Mouse (Mus musculus) intestine, embryonic 14.5 days (tissue): ENCODE measurements around the gene 4930470P17Rik. TPM values are rescaled to one million over a fixed set of nuclear protein-coding genes. Genes with fewer than 3 reads are reported as not detected.

ENCODE experiments used
- ATAC-seq: fragments of 200-750 bp; cut with Nextera tagmentation; replicated peaks from 2 replicates; pipeline ENCODE4 v1.8.0; 2017; ENCODE audit warnings: low read depth, moderate number of reproducible peaks, moderate TSS enrichment, moderate library complexity; ENCODE audit not compliant: low FRiP score, low TSS enrichment
- DNase-seq: peaks from one replicate; pipeline ENCODE4 v3.0.0-alpha.2; 2018; ENCODE audit warnings: low spot score
- H3K27ac ChIP-seq: fragments of 300-500 bp; sonication (generic); 2 replicates; pipeline ENCODE4 v1.5.1; 2014; ENCODE audit warnings: low read depth, mild to moderate bottlenecking, control low read depth
- H3K27me3 ChIP-seq: fragments of 300-500 bp; sonication (generic); replicated peaks from 2 replicates; pipeline ENCODE4 v1.6.1; 2014; ENCODE audit warnings: low read length, control low read depth; ENCODE audit not compliant: control insufficient read depth, insufficient read depth
- H3K36me3 ChIP-seq: fragments of 300-500 bp; sonication (generic); 2 replicates; pipeline ENCODE4 v1.6.1; 2014; ENCODE audit warnings: low read length, control low read depth; ENCODE audit not compliant: control insufficient read depth, insufficient read depth
- H3K4me1 ChIP-seq: fragments of 300-500 bp; sonication (generic); replicated peaks from 2 replicates; pipeline ENCODE4 v1.6.1; 2014; ENCODE audit warnings: low read length, control low read depth, mixed read lengths; ENCODE audit not compliant: control insufficient read depth, insufficient read depth
- H3K4me2 ChIP-seq: fragments of 300-500 bp; sonication (generic); 2 replicates; pipeline ENCODE4 v1.6.1; 2014; ENCODE audit warnings: low read length
- H3K4me3 ChIP-seq: fragments of 300-500 bp; sonication (generic); 2 replicates; pipeline ENCODE4 v1.5.1; 2014; ENCODE audit warnings: low read depth, low read length, control low read depth, mixed read lengths
- H3K9ac ChIP-seq: fragments of 300-500 bp; sonication (generic); 2 replicates; pipeline ENCODE4 v1.6.1; 2014; ENCODE audit warnings: mild to moderate bottlenecking, low read length
- H3K9me3 ChIP-seq: fragments of 300-500 bp; sonication (generic); 2 replicates; pipeline ENCODE4 v1.6.1; 2016; ENCODE audit warnings: low read length, control low read depth; ENCODE audit not compliant: control insufficient read depth
- WGBS: fragments of 180-500 bp; shearing (Covaris S2); extraction: QIAGEN DNeasy Blood & Tissue Kit; methylation state at CpG from one replicate; pipeline ENCODE4 v1.1.7; 2014; 5-methylcytosine and 5-hydroxymethylcytosine counted together
- polyA plus RNA-seq: library from polyadenylated mRNA; unstranded; fragments of >200 nt; fragmentation: Nextera tagmentation; extraction: Ambion mirVana; gene quantifications from 2 replicates; pipeline ENCODE4 v1.2.1, GENCODE M21; 2014

The 4930470P17Rik gene
- polyA plus RNA-seq, 1 experiment from 2014 or later = not detected

GRCm38 (mm10) chr2:170596726-170597125 lies 5.1 kb downstream of the 4930470P17Rik start:
- DNase-seq (peak; percentile 81), ATAC-seq (no peak)
- H3K4me3 ChIP-seq = no peak overlapping the region
- H3K27me3 ChIP-seq = no peaks in the 10 kb centered on the region
- 0% methylated on average over 1 of the region's 1 CpGs for WGBS
- no peak overlapping the region for H3K9ac ChIP-seq
- no peaks in the 10 kb centered on the region for H3K36me3 ChIP-seq
- no peak overlapping the region for H3K4me2 ChIP-seq
- H3K4me1 ChIP-seq = no peaks in the 10 kb centered on the region
- H3K27ac ChIP-seq = no peak overlapping the region
- no peaks in the 10 kb centered on the region for H3K9me3 ChIP-seq

DNA sequence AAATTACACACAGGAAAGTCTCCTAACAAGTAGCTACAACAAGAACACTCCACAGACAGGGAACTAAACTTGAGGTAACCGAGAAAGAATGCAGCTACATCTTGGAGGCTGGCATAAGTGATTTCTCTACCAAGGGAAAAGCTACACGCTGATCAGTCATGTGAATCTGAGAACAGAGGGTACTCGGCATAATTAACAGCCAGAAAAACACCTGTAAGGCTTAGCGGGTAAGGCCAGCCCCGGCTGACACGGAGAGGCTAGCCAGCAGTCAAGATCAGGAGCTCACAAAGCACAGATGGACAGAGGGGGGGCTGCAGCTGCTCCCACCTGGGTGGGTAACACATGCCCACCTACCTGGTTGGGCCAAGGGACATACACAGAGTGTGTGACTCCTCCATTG lies 9.7 kb downstream of the 4930470P17Rik start:
- Histone ChIP-seq H3K9me3 (no peaks in the 10 kb centered on the region), H3K27me3 (no peaks in the 10 kb centered on the region), H3K36me3 (no peaks in the 10 kb centered on the region), H3K27ac (no peak overlapping the region), H3K9ac (no peak overlapping the region), H3K4me1 (0 out of 2 replicates have a peak, but pooled peaks cover 5% of the 10 kb centered on the region), H3K4me2 (no peak overlapping the region), H3K4me3 (no peak overlapping the region)
- 81% methylated on average over 6 of the region's 6 CpGs for WGBS
- ATAC-seq (no peak), DNase-seq (no peak)

- Histone ChIP-seq H3K9me3 (no peaks in the 10 kb centered on the region), H3K9ac (no peak overlapping the region), H3K27me3 (no peaks in the 10 kb centered on the region), H3K4me1 (0 out of 2 replicates have a peak, but pooled peaks cover 5% of the 10 kb centered on the region), H3K4me2 (no peak overlapping the region), H3K27ac (no peak overlapping the region), H3K36me3 (no peaks in the 10 kb centered on the region), H3K4me3 (no peak overlapping the region)
- ATAC-seq (no peak), DNase-seq (no peak)
- 55% methylated on average over 9 of the region's 9 CpGs for WGBS
These were observed 13.4 kb downstream of the 4930470P17Rik start for GRCm38 (mm10) chr2:170588369-170588900.

DNA sequence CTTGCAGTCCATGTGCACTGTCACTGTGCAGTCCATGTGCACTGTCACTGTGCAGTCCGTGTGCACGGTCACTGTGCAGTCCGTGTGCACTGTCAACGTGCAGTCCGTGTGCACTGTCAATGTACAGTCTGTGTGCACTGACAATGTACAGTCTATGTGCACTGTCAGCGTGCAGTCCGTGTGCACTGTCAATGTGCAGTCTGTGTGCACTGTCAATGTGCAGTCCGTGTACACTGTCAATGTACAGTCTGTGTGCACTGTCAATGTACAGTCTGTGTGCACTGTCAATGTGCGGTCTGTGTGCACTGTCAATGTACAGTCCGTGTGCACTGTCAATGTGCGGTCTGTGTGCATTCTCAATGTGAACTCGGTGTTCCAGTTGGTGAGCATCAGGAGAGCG lies 17.1 kb downstream of the 4930470P17Rik start:
- Histone ChIP-seq H3K4me3 (no peak overlapping the region), H3K4me1 (0 out of 2 replicates have a peak, but pooled peaks cover 5% of the 10 kb centered on the region), H3K4me2 (no peak overlapping the region), H3K27ac (no peak overlapping the region), H3K9ac (no peak overlapping the region), H3K9me3 (no peaks in the 10 kb centered on the region), H3K36me3 (no peaks in the 10 kb centered on the region), H3K27me3 (no peaks in the 10 kb centered on the region)
- ATAC-seq (no peak), DNase-seq (no peak)
- WGBS = 95% methylated on average over 13 of the region's 13 CpGs

DNA sequence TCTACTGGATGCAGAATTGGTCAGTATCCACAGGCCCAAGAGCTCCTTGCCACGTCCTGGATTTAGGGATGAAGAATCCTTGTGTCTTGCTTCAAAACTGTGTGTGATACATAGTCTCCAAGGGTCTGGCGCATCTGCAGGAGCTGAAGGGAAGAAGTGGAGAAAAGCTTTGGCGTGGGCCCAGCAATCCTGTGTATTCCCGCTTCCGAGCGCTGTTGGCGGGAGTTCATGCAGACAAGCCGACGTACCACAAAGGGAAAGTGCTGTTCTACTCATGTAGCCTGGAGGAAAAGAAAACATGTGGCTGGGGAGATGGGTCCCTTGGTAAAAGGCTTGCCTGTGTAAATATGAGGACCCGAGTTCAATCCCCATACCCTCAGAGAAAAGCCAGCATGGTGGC lies 22.3 kb downstream of the 4930470P17Rik start:
- H3K4me2 ChIP-seq = no peak overlapping the region
- DNase-seq = no peak
- no peak for ATAC-seq
- no peaks in the 10 kb centered on the region for H3K36me3 ChIP-seq
- H3K9ac ChIP-seq = no peak overlapping the region
- H3K27me3 ChIP-seq = no peaks in the 10 kb centered on the region
- H3K27ac ChIP-seq = no peak overlapping the region
- 79% methylated on average over 10 of the region's 10 CpGs for WGBS
- no peak overlapping the region for H3K4me3 ChIP-seq
- H3K9me3 ChIP-seq = no peaks in the 10 kb centered on the region
- H3K4me1 ChIP-seq = no peaks in the 10 kb centered on the region

DNA sequence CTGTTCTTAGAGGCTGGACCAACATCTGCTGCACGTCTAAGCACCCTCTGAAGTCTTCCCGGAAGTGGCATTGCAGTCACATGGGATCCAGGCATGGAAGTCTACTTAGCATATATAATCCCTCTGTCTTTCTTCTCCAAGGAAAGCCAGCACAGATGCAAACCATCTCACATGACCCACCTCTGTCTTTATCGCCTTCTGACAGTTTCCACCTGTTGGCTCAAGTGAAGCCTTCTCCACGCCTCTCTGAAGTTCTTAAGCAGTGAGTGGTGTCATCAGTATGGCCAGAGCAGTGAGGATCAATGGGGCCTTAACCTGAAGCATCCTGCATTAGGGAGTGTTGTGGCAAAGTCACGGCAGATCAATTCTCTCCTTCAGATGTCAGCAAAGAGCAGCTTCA lies 23.2 kb downstream of the 4930470P17Rik start:
- Histone ChIP-seq H3K4me3 (no peak overlapping the region), H3K4me1 (no peaks in the 10 kb centered on the region), H3K27ac (no peak overlapping the region), H3K9ac (no peak overlapping the region), H3K4me2 (no peak overlapping the region), H3K27me3 (no peaks in the 10 kb centered on the region), H3K9me3 (no peaks in the 10 kb centered on the region), H3K36me3 (no peaks in the 10 kb centered on the region)
- 53% methylated on average over 5 of the region's 5 CpGs for WGBS
- DNase-seq = no peak
- no peak for ATAC-seq

DNA sequence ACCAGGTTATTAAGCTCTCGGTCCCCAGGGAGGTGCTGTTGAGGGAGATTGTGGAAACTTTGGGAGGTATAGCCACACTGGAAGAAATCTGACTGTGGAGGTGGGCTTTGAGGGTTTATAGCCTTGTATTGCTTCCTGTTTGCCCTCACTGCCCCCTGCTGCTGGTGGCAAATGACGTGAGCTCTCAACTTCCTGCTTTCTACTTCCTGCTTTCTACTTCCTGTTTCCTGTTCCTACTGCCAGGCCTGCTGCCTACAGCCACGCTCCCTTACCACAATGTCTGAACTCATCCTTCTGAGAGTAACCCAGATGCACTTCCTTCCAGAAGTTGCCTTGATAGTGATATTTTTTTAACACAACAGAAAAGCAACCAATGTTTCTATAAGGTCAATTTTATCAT lies 24.3 kb downstream of the 4930470P17Rik start:
- WGBS = 82% methylated on average over 3 of the region's 3 CpGs
- Histone ChIP-seq H3K4me3 (no peak overlapping the region), H3K27me3 (no peaks in the 10 kb centered on the region), H3K9ac (no peak overlapping the region), H3K9me3 (no peaks in the 10 kb centered on the region), H3K27ac (no peak overlapping the region), H3K4me1 (no peaks in the 10 kb centered on the region), H3K36me3 (no peaks in the 10 kb centered on the region), H3K4me2 (no peak overlapping the region)
- no peak for ATAC-seq
- DNase-seq = no peak

- no peak overlapping the region for H3K27ac ChIP-seq
- no peaks in the 10 kb centered on the region for H3K4me1 ChIP-seq
- WGBS = 67% methylated on average over 12 of the region's 12 CpGs
- H3K27me3 ChIP-seq = no peaks in the 10 kb centered on the region
- H3K4me3 ChIP-seq = no peak overlapping the region
- no peak overlapping the region for H3K4me2 ChIP-seq
- DNase-seq (no peak), ATAC-seq (no peak)
- no peak overlapping the region for H3K9ac ChIP-seq
- no peaks in the 10 kb centered on the region for H3K36me3 ChIP-seq
- no peaks in the 10 kb centered on the region for H3K9me3 ChIP-seq
These were observed 25.7 kb downstream of the 4930470P17Rik start for GRCm38 (mm10) chr2:170576077-170576476.

DNA sequence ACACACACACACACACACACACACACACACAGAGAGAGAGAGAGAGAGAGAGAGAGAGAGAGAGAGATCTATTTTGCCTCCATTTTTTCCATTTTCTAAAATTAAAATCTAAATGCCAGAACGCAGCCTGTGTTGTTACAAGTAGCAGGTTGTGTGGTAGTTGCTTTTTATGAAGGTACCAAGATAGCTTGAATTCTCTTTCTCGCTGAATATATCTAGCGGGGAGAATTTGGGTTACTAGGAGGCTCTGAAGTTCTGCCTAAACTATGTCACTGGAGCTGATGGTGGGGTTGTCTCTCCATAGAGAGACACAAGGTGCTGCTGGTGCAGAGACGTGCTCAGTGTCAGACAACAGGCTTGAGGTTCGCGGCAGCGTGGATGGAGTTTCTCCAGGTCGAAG lies 36.8 kb downstream of the 4930470P17Rik start:
- Histone ChIP-seq H3K4me1 (no peaks in the 10 kb centered on the region), H3K27ac (no peak overlapping the region), H3K4me3 (no peak overlapping the region), H3K36me3 (no peaks in the 10 kb centered on the region), H3K9ac (no peak overlapping the region), H3K4me2 (no peak overlapping the region), H3K27me3 (no peaks in the 10 kb centered on the region), H3K9me3 (no peaks in the 10 kb centered on the region)
- DNase-seq (no peak), ATAC-seq (no peak)
- WGBS = 82% methylated on average over 8 of the region's 8 CpGs
